Mouse (Mus musculus): ENCODE results near the gene Wdr37.

GRCm38 (mm10) chr13:8783686-8784307 lies 87.9 kb downstream of the Wdr37 start:
- TF ChIP-seq CTCF (IDR thresholded peaks at IDR 0.05; ENCODE audit: borderline replicate concordance, insufficient read depth, low read length) (no peak), POLR2A (IDR thresholded peaks at IDR 0.05; ENCODE audit: low read depth, low read length) (no peak)
